Mouse (Mus musculus): ENCODE results near the gene Olfr846.

DNA sequence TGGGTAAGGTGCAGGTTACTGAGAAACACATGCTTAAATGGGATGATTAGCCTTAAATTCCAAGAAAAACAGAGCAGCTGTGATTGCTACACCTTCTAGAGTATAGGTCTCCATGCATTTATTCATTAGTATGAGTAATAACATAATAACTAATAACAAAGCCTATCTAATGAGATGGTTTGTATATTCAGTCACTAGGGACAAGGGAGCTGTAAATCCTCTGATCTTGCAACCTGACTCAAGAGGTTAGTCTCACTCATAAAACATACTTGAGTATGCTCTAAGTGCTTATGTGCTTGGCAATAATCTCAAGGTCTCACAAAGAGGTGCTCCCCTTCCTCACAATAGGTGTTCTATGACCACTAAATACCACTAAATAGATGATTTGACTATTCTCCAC lies 47.8 kb downstream of the Olfr846 start, which contains the start of gene Olfr844:
- TF ChIP-seq TAL1 (IDR thresholded peaks at IDR 0.05; ENCODE audit: low read length) (no peak), GATA1 (IDR thresholded peaks at IDR 0.05; ENCODE audit: low read length) (no peak)

Measured in erythroblast, embryonic 14.5 days (primary cell).